Mouse (Mus musculus) forebrain, embryonic 14.5 days (tissue): ENCODE results near the gene Acad10. TPM values are rescaled to one million over a fixed set of nuclear protein-coding genes. Genes with fewer than 3 reads are reported as not detected.
A peak's percentile ranks its signal among the peaks of the same experiment; 100 is the strongest.

ENCODE experiments used
- ATAC-seq: fragments of 200-750 bp; cut with Nextera tagmentation; 2 replicates; pipeline ENCODE4 v1.8.0; 2017; ENCODE audit warnings: mild to moderate bottlenecking, moderate library complexity
- DNase-seq: peaks from one replicate; pipeline ENCODE4 v3.0.0-alpha.2; 2015; ENCODE audit warnings: low spot score
- H3K27ac ChIP-seq: fragments of 300-500 bp; sonication (generic); 2 replicates; pipeline ENCODE4 v1.5.1; 2014; ENCODE audit warnings: low read depth, mild to moderate bottlenecking, control low read depth, low read length, moderate library complexity
- H3K27me3 ChIP-seq: fragments of 300-500 bp; sonication (generic); replicated peaks from 2 replicates; pipeline ENCODE4 v1.6.1; 2014; ENCODE audit warnings: low read length, control low read depth, mixed read lengths; ENCODE audit not compliant: control insufficient read depth, insufficient read depth
- H3K36me3 ChIP-seq: fragments of 300-500 bp; sonication (generic); 2 replicates; pipeline ENCODE4 v1.6.1; 2014; ENCODE audit warnings: low read length, control low read depth; ENCODE audit not compliant: control insufficient read depth, insufficient read depth
- H3K4me1 ChIP-seq: fragments of 300-500 bp; sonication (generic); 2 replicates; pipeline ENCODE4 v1.6.1; 2014; ENCODE audit warnings: antibody characterized with exemption, low read length, control low read depth; ENCODE audit not compliant: control insufficient read depth, insufficient read depth
- H3K4me2 ChIP-seq: fragments of 300-500 bp; sonication (generic); 2 replicates; pipeline ENCODE4 v1.6.1; 2014; ENCODE audit warnings: mild to moderate bottlenecking, control low read depth, low read length
- H3K4me3 ChIP-seq: fragments of 300-500 bp; sonication (generic); 2 replicates; pipeline ENCODE4 v1.5.1; 2014; ENCODE audit warnings: low read depth, low read length, control low read depth
- H3K9ac ChIP-seq: fragments of 300-500 bp; sonication (generic); 2 replicates; pipeline ENCODE4 v1.6.1; 2014; ENCODE audit warnings: mild to moderate bottlenecking, low read length, control low read depth, moderate library complexity
- H3K9me3 ChIP-seq: fragments of 300-500 bp; sonication (generic); replicated peaks from 2 replicates; pipeline ENCODE4 v1.6.1; 2016; ENCODE audit warnings: low read length, control low read depth, mixed read lengths; ENCODE audit not compliant: control insufficient read depth
- WGBS: fragments of 180-500 bp; shearing (Covaris S2); extraction: QIAGEN DNeasy Blood & Tissue Kit; methylation state at CpG from one replicate; pipeline ENCODE4 v1.1.7; 2014; 5-methylcytosine and 5-hydroxymethylcytosine counted together
- polyA plus RNA-seq: library from polyadenylated mRNA; unstranded; fragments of >200 nt; fragmentation: Nextera tagmentation; extraction: Ambion mirVana; gene quantifications from 2 replicates; pipeline ENCODE4 v1.2.1, GENCODE M21; 2014

Gene Acad10
- polyA plus RNA-seq, 1 experiment from 2014 or later = 1.1 TPM

- no peak for DNase-seq
- Histone ChIP-seq H3K9me3 (no peaks in the 10 kb centered on the region), H3K9ac (no peak overlapping the region), H3K36me3 (no peaks in the 10 kb centered on the region), H3K4me2 (no peak overlapping the region), H3K4me1 (peaks cover 8% of the 10 kb centered on the region), H3K27ac (no peak overlapping the region), H3K4me3 (no peak overlapping the region), H3K27me3 (no peaks in the 10 kb centered on the region)
- no peak for ATAC-seq
- WGBS = 80% methylated on average over 6 of the region's 6 CpGs
Observed at GRCm38 (mm10) chr5:121596226-121596625, 64.1 kb downstream of the Acad10 start.

- H3K4me3 ChIP-seq = no peak overlapping the region
- ATAC-seq (no peak), DNase-seq (no peak)
- 87% methylated on average over 6 of the region's 6 CpGs for WGBS
- H3K9me3 ChIP-seq = no peaks in the 10 kb centered on the region
- H3K27ac ChIP-seq = no peak overlapping the region
- no peak overlapping the region for H3K9ac ChIP-seq
- H3K27me3 ChIP-seq = no peaks in the 10 kb centered on the region
- H3K36me3 ChIP-seq = no peaks in the 10 kb centered on the region
- no peak overlapping the region for H3K4me2 ChIP-seq
- peaks cover 8% of the 10 kb centered on the region for H3K4me1 ChIP-seq
Observed at GRCm38 (mm10) chr5:121595758-121596157, 64.6 kb downstream of the Acad10 start.

- Histone ChIP-seq H3K36me3 (no peaks in the 10 kb centered on the region), H3K9me3 (no peaks in the 10 kb centered on the region), H3K4me2 (no peak overlapping the region; the same call in 1 of the 2 replicates), H3K4me3 (no peak overlapping the region), H3K27me3 (no peaks in the 10 kb centered on the region), H3K27ac (no peak overlapping the region), H3K4me1 (peaks cover 8% of the 10 kb centered on the region), H3K9ac (no peak overlapping the region)
- no peak for DNase-seq
- 82% methylated on average over 6 of the region's 6 CpGs for WGBS
- no peak for ATAC-seq
Observed at GRCm38 (mm10) chr5:121594714-121595313, 65.5 kb downstream of the Acad10 start.

GRCm38 (mm10) chr5:121593451-121594401 is 66.6 kb downstream of the Acad10 start, which contains the start of gene Aldh2:
Aldh2 (minus strand) TSS chr5:121593824.
- H3K36me3 ChIP-seq = no peaks in the 10 kb centered on the region
- H3K9me3 ChIP-seq = no peaks in the 10 kb centered on the region
- peak within 1 kb of the TSS; percentile 70 for H3K4me3 ChIP-seq
- H3K9ac ChIP-seq = peak within 1 kb of the TSS; percentile 74
- no peaks in the 10 kb centered on the region for H3K27me3 ChIP-seq
- WGBS = 2% methylated on average over 47 of the region's 47 CpGs
- H3K4me1 ChIP-seq = peaks cover 8% of the 10 kb centered on the region
- DNase-seq = peak; percentile 84
- peak within 1 kb of the TSS; percentile 93 for H3K4me2 ChIP-seq
- ATAC-seq = peak; percentile 87
- H3K27ac ChIP-seq = peak within 1 kb of the TSS; percentile 56

- Histone ChIP-seq H3K4me1 (peaks cover 8% of the 10 kb centered on the region), H3K27me3 (no peaks in the 10 kb centered on the region), H3K27ac (no peak overlapping the region), H3K9me3 (no peaks in the 10 kb centered on the region), H3K4me2 (peak overlapping the region; percentile 93), H3K4me3 (peak overlapping the region; percentile 70), H3K9ac (peak overlapping the region; percentile 74), H3K36me3 (no peaks in the 10 kb centered on the region)
- WGBS = 4% methylated on average over 30 of the region's 33 CpGs
- DNase-seq = no peak
- ATAC-seq = peak; percentile 54
Observed at GRCm38 (mm10) chr5:121592816-121593407, 67.4 kb downstream of the Acad10 start.

- peak overlapping the region; percentile 70; the same call in 1 of the 2 replicates for H3K4me3 ChIP-seq
- H3K4me2 ChIP-seq = peak overlapping the region; percentile 93
- 61% methylated on average over 11 of the region's 11 CpGs for WGBS
- ATAC-seq (no peak), DNase-seq (no peak)
- H3K36me3 ChIP-seq = no peaks in the 10 kb centered on the region
- H3K9ac ChIP-seq = no peak overlapping the region; the same call in 1 of the 2 replicates
- H3K4me1 ChIP-seq = peaks cover 8% of the 10 kb centered on the region
- H3K27ac ChIP-seq = no peak overlapping the region
- H3K27me3 ChIP-seq = no peaks in the 10 kb centered on the region
- H3K9me3 ChIP-seq = no peaks in the 10 kb centered on the region
Observed at GRCm38 (mm10) chr5:121592064-121592815, 68.1 kb downstream of the Acad10 start.

GRCm38 (mm10) chr5:121591417-121592063 is 68.8 kb downstream of the Acad10 start:
- DNase-seq = no peak
- Histone ChIP-seq H3K4me2 (no peak overlapping the region), H3K27ac (no peak overlapping the region)

GRCm38 (mm10) chr5:121589928-121590327 is 70.4 kb downstream of the Acad10 start:
- Histone ChIP-seq H3K27ac (no peak overlapping the region), H3K4me2 (no peak overlapping the region), H3K4me3 (no peak overlapping the region), H3K4me1 (peaks cover 8% of the 10 kb centered on the region), H3K9ac (no peak overlapping the region), H3K27me3 (no peaks in the 10 kb centered on the region), H3K36me3 (no peaks in the 10 kb centered on the region), H3K9me3 (no peaks in the 10 kb centered on the region)
- no peak for DNase-seq
- no peak for ATAC-seq
- WGBS = 88% methylated on average over 6 of the region's 6 CpGs

More at GRCm38 (mm10) chr5:121591417-121592063, 68.8 kb downstream of the Acad10 start:
- H3K9ac ChIP-seq = no peak overlapping the region
- 80% methylated on average over 11 of the region's 11 CpGs for WGBS
- ATAC-seq = no peak
- no peaks in the 10 kb centered on the region for H3K36me3 ChIP-seq
- H3K4me3 ChIP-seq = no peak overlapping the region
- H3K27me3 ChIP-seq = no peaks in the 10 kb centered on the region
- H3K9me3 ChIP-seq = no peaks in the 10 kb centered on the region
- H3K4me1 ChIP-seq = peaks cover 8% of the 10 kb centered on the region
